Mouse (Mus musculus) heart, embryonic 11.5 days (tissue): ENCODE measurements around the gene Zfp142. TPM values are rescaled to one million over a fixed set of nuclear protein-coding genes. Genes with fewer than 3 reads are reported as not detected.

Experiments used
- ATAC-seq: fragments of 200-750 bp; cut with Nextera tagmentation; replicated peaks from 2 replicates; pipeline ENCODE4 v1.8.0; 2017; ENCODE audit warnings: moderate library complexity; ENCODE audit not compliant: insufficient number of reproducible peaks, low FRiP score, low TSS enrichment
- H3K27ac ChIP-seq: fragments of 300-500 bp; sonication (generic); 2 replicates; pipeline ENCODE4 v1.5.1; 2014; ENCODE audit warnings: mild to moderate bottlenecking, low read depth, low read length
- H3K27me3 ChIP-seq: fragments of 300-500 bp; sonication (generic); 2 replicates; pipeline ENCODE4 v1.6.1; 2014; ENCODE audit warnings: mild to moderate bottlenecking, low read length, mixed read lengths; ENCODE audit not compliant: control insufficient read depth, insufficient read depth
- H3K36me3 ChIP-seq: fragments of 300-500 bp; sonication (generic); 2 replicates; pipeline ENCODE4 v1.6.1; 2014; ENCODE audit warnings: mild to moderate bottlenecking, low read length, moderate library complexity, mixed read lengths; ENCODE audit not compliant: control insufficient read depth, insufficient read depth
- H3K4me1 ChIP-seq: fragments of 300-500 bp; sonication (generic); 2 replicates; pipeline ENCODE4 v1.6.1; 2014; ENCODE audit warnings: low read length; ENCODE audit not compliant: control insufficient read depth, insufficient read depth
- H3K4me2 ChIP-seq: fragments of 300-500 bp; sonication (generic); 2 replicates; pipeline ENCODE4 v1.6.1; 2014; ENCODE audit warnings: mild to moderate bottlenecking, moderate library complexity
- H3K4me3 ChIP-seq: fragments of 300-500 bp; sonication (generic); 2 replicates; pipeline ENCODE4 v1.5.1; 2014; ENCODE audit warnings: low read depth, low read length
- H3K9ac ChIP-seq: fragments of 300-500 bp; sonication (generic); 2 replicates; pipeline ENCODE4 v1.6.1; 2014; ENCODE audit warnings: mild to moderate bottlenecking, low read depth, low read length, moderate library complexity
- H3K9me3 ChIP-seq: fragments of 300-500 bp; sonication (generic); replicated peaks from 2 replicates; pipeline ENCODE4 v1.6.1; 2016; ENCODE audit warnings: low read length; ENCODE audit not compliant: control insufficient read depth
- WGBS: fragments of 180-500 bp; shearing (Covaris S2); extraction: QIAGEN DNeasy Blood & Tissue Kit; methylation state at CpG from one replicate; pipeline ENCODE4 v1.1.7; 2014; ENCODE audit not compliant: insufficient replicate concordance; 5-methylcytosine and 5-hydroxymethylcytosine counted together
- polyA plus RNA-seq: library from polyadenylated mRNA; unstranded; fragments of >200 nt; fragmentation: Nextera tagmentation; extraction: Ambion mirVana; gene quantifications from 2 replicates; pipeline ENCODE4 v1.2.1, GENCODE M21; 2014

The Zfp142 gene
- 5.7 and 6.6 TPM in 2 replicates for polyA plus RNA-seq

- H3K4me1 ChIP-seq: peaks cover 21% of the 10 kb centered on the region
- under 1% methylated on average over 48 of the region's 48 CpGs for WGBS
- H3K4me2 ChIP-seq: peak within 1 kb of the TSS; percentile 95
- H3K9ac ChIP-seq: peak within 1 kb of the TSS; percentile 81
- peak within 1 kb of the TSS; percentile 70 for H3K27ac ChIP-seq
- H3K36me3 ChIP-seq: peaks cover 14% of the 10 kb centered on the region; the same call in 1 of the 2 replicates
- H3K9me3 ChIP-seq: no peaks in the 10 kb centered on the region
- ATAC-seq: peak; percentile 96
- no peaks in the 10 kb centered on the region for H3K27me3 ChIP-seq
- peak within 1 kb of the TSS; percentile 75 for H3K4me3 ChIP-seq
Measured at GRCm38 (mm10) chr1:74587773-74588445, at the start of gene Zfp142, which contains the start of gene Bcs1l. Gene Zfp142 (minus strand): TSS chr1:74588246. Gene Bcs1l (plus strand): TSS chr1:74588289.

DNA sequence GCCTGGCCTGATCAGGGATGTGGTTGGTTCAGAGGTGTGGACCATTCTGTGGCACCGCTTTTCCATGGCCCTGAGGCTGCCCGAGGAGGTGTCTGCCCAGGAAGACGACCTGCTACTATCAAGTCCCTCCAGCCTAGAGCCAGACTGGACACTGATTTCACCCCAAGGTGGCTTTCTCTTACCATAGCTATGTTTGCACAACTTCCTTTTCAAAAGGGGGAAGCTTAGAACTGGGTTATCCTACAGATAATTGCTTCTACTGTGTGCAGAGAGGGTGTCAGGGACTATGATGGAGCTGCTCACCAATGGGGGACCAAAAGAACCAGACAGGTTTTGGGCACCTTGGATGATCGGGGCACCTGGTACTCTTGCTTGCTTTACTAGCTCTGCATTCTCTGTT is 44.7 kb upstream of the Zfp142 start:
- Histone ChIP-seq H3K27ac (no peak overlapping the region), H3K27me3 (no peaks in the 10 kb centered on the region), H3K4me2 (no peak overlapping the region), H3K36me3 (no peaks in the 10 kb centered on the region), H3K9me3 (no peaks in the 10 kb centered on the region), H3K4me1 (no peaks in the 10 kb centered on the region), H3K4me3 (no peak overlapping the region), H3K9ac (no peak overlapping the region)
- no peak for ATAC-seq
- 74% methylated on average over 4 of the region's 4 CpGs for WGBS

DNA sequence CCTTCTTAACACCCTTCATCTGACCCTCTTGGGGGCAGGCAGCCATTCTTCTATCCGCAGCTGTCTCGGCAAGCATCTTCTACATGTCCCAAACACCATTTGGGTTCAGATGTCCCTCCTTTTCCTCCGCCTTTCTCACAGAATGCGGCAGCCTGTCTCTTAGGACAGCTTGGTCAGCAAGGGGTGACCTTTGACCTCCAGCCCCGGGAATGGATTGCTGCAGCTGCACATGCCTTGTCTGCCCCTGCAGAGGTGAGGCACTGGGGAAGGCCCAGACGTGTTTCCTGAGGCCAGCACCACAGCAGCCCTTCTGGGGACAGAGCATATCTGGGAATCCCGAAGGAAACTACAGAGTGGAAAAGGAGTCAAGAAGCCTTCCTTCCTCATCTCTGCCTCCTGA is 40.0 kb upstream of the Zfp142 start:
- H3K4me3 ChIP-seq: no peak overlapping the region

GRCm38 (mm10) chr1:74626076-74626475 is 38.0 kb upstream of the Zfp142 start:
- H3K4me2 ChIP-seq: no peak overlapping the region
- H3K9ac ChIP-seq: no peak overlapping the region
- H3K36me3 ChIP-seq: no peaks in the 10 kb centered on the region
- H3K9me3 ChIP-seq: no peaks in the 10 kb centered on the region
- H3K4me3 ChIP-seq: no peak overlapping the region
- ATAC-seq: no peak
- H3K4me1 ChIP-seq: no peaks in the 10 kb centered on the region
- 72% methylated on average over 4 of the region's 4 CpGs for WGBS
- no peaks in the 10 kb centered on the region for H3K27me3 ChIP-seq
- H3K27ac ChIP-seq: no peak overlapping the region

More for the DNA sequence above, 40.0 kb upstream of the Zfp142 start:
- Histone ChIP-seq H3K4me2 (no peak overlapping the region), H3K27me3 (no peaks in the 10 kb centered on the region), H3K9ac (no peak overlapping the region), H3K36me3 (no peaks in the 10 kb centered on the region), H3K27ac (no peak overlapping the region), H3K4me1 (no peaks in the 10 kb centered on the region), H3K9me3 (no peaks in the 10 kb centered on the region)
- WGBS: 52% methylated on average over 7 of the region's 7 CpGs
- ATAC-seq: no peak

DNA sequence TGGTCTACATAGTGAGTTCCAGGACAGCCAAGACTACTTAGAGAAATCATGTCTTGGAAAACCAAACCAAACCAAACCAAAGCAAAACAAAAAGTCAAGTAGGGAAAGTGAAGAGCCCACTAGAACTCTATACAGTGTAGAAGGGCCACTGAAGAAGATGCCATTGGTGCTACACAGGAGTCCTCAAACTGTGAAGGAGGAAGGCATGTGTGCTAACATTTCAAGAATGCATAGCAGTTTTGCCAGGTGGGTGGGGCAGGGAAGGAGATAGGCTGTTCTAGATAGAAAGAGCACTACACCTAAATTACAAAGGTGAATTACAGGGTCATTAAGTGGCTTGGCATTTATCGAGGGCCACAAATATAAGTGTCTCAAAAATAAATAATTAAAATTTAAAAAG is 36.1 kb upstream of the Zfp142 start:
- Histone ChIP-seq H3K36me3 (no peaks in the 10 kb centered on the region), H3K9ac (no peak overlapping the region), H3K4me1 (no peaks in the 10 kb centered on the region), H3K27ac (no peak overlapping the region), H3K4me3 (no peak overlapping the region), H3K9me3 (no peaks in the 10 kb centered on the region), H3K27me3 (no peaks in the 10 kb centered on the region), H3K4me2 (no peak overlapping the region)
- ATAC-seq: no peak
- 81% methylated on average over 1 of the region's 1 CpGs for WGBS

- peak; percentile 82 for ATAC-seq
- Histone ChIP-seq H3K27ac (0 out of 2 replicates have a peak within 1 kb of the TSS, but pooled peaks have one; percentile 15), H3K9me3 (no peaks in the 10 kb centered on the region)
Measured at GRCm38 (mm10) chr1:74601267-74601962, 13.4 kb upstream of the Zfp142 start, which contains the start of the genes Rnf25 and Stk36. Gene Rnf25 (minus strand): TSS chr1:74601397. Gene Stk36 (plus strand): TSS chr1:74601445.

DNA sequence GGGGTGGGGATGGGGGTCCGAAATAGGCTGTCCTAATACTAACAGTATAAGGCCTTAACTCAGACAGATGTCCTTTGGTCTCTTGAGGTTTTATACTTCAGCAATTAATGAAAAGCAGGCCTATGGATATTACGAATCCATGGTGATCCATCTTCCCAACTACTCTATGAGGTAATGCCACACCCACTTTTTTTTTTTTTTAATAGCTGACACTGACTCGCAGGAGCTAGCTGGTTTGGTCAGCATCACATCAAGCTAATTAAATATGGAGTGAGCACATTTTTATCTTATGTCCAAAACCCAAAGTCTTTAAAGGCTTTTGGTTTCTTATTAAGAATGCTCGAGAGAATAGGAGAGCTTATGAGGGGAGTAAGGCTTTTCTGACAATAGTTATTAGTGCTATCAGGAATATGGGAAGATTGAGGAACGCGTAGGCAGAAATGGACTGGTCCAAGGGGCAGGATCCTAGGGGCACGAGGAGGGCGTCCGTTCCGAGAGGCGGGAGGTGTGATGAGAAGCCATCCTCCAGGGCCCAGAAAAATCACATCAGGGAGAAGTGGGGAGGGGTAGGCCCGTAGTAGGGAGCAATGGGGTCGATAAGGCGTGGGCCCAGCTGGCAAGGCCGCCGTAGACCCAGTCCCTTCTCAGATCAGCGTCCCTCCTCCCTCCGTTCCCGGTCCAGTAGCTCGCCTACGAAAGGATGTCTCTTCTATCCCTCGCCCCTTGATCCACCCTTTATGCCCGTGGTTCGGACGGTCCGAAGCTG is 12.6 kb upstream of the Zfp142 start:
- H3K9ac ChIP-seq: peak overlapping the region; percentile 88
- H3K4me1 ChIP-seq: peaks cover 6% of the 10 kb centered on the region; the same call in 1 of the 2 replicates
- 8% methylated on average over 26 of the region's 26 CpGs for WGBS
- H3K4me3 ChIP-seq: peak overlapping the region; percentile 88
- peaks cover 11% of the 10 kb centered on the region; the same call in 1 of the 2 replicates for H3K36me3 ChIP-seq
- peak; percentile 62 for ATAC-seq
- peak overlapping the region; percentile 85 for H3K4me2 ChIP-seq
- H3K9me3 ChIP-seq: no peaks in the 10 kb centered on the region
- no peaks in the 10 kb centered on the region for H3K27me3 ChIP-seq
- 0 out of 2 replicates have a peak overlapping the region, but pooled peaks have one; percentile 15 for H3K27ac ChIP-seq

More at GRCm38 (mm10) chr1:74601267-74601962, 13.4 kb upstream of the Zfp142 start, which contains the start of the genes Rnf25 and Stk36:
- 10% methylated on average over 25 of the region's 25 CpGs for WGBS
- Histone ChIP-seq H3K4me2 (peak within 1 kb of the TSS; percentile 85), H3K4me3 (peak within 1 kb of the TSS; percentile 88), H3K36me3 (peaks cover 9% of the 10 kb centered on the region; the same call in 1 of the 2 replicates), H3K4me1 (peaks cover 6% of the 10 kb centered on the region; the same call in 1 of the 2 replicates), H3K9ac (peak within 1 kb of the TSS; percentile 88), H3K27me3 (no peaks in the 10 kb centered on the region)

- Histone ChIP-seq H3K9me3 (no peaks in the 10 kb centered on the region), H3K4me1 (no peaks in the 10 kb centered on the region), H3K27ac (no peak overlapping the region), H3K4me2 (no peak overlapping the region), H3K4me3 (no peak overlapping the region), H3K9ac (no peak overlapping the region), H3K27me3 (no peaks in the 10 kb centered on the region), H3K36me3 (peaks cover 41% of the 10 kb centered on the region)
- no peak for ATAC-seq
- WGBS: 83% methylated on average over 8 of the region's 8 CpGs
Measured at GRCm38 (mm10) chr1:74594434-74594833, 6.4 kb upstream of the Zfp142 start.
